Mouse (Mus musculus) retina, adult 2 months (tissue): ENCODE measurements around the gene Slfn5.
"Not testable (repeated sequence)": the region's sequence is repeated elsewhere in the genome, so short reads cannot be mapped to it uniquely, and the experiment has no call there.

Source experiments
- DNase-seq: peaks from one replicate; pipeline ENCODE4 v3.0.0-alpha.2; 2012; ENCODE audit warnings: low read depth, low spot score

The Slfn5 gene

DNA sequence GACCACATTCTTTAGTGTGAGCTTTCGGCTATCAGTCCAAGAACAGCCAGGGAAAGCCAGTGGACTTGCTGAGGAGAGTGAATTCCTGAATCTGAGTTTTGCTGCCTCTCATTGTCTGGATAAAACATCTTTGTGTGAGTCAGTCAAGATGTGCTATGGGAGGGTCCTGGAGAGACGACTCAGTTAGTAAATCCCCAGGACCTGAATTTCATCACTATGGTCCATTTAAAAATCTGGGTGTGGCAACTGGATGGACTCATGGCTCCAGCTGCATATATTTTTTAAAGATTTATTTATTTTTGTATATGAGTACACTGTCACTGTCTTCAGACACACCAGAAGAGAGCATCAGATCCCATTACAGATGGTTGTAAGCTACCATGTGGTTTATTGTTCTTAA lies 5.5 kb upstream of the Slfn5 start:
- DNase-seq, result no peak

DNA sequence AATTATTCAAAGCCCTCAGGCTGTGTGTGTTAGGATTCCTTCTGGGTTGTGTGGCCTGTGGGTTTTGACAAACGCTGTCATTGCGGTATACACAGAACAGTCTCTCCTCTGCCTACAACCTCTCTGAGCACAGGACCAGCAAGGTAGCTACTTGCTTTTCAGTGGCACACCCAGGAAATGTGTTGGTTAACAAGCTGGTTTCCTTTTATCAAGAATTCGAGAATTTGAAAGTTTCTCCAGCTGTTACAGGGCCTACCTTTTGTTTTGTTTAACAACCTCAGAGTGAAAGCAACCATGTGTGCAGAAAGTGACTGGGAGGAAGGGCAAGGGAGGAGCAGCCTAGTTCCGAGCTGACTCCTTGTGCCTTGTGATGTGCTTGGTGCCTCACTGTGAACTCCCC lies 3.7 kb upstream of the Slfn5 start:
- no peak for DNase-seq

DNA sequence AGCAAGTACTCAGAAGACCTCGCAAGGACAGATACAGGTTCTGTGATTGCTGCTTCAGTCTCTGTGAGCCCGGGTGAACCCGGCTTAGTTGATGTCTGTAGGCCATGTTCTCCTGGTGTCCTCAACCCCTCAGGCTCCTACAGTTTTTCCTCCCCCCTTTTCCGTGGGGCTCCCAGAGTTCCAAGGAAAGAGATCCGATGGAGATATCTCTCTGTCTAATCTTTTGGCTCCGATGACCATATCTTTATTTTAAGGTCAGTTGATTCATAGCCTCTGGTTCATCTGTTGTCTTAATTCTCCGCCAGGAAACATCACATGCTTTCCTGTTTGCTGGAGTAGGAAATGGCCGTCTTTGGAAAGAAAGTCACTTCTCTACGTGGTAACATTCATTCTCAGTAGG lies 2.1 kb upstream of the Slfn5 start:
- no peak for DNase-seq

DNA sequence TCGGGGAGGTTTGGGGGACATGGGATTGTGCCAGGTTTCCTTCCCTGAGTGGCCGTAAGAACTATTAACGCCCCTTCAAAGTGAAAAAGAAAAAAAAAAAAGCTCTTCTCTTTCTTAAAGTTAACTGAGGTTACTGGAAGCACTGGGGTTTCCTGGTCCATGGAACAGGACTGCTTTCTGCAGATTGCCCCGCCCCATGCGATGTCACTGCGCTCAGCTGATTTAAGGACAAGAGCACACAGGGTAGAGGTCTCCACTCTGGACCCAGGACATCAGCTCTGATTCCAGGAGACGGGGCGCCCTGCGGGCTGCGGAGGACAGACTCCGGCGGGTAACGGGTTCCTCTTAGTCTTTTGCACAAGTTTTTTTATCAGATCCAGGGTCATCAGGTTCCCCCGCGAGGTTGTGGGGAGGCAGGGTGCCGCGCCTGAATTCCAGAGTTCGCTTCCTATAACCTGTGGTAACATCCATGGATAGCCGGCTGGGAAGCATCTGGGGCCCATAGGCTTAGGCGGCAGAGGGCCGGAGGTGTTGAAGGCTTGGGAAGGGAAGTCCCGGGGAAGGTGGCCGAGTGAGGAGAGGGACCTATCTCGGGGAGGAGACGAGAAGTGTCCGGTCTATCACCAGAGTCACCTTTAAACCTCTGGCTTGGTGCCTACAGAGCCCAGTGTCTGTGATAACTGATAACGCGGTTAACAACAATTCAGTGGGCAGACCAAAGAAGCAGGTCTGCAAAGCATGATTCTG lies 889 bp downstream of the Slfn5 start:
- no peak for DNase-seq

DNA sequence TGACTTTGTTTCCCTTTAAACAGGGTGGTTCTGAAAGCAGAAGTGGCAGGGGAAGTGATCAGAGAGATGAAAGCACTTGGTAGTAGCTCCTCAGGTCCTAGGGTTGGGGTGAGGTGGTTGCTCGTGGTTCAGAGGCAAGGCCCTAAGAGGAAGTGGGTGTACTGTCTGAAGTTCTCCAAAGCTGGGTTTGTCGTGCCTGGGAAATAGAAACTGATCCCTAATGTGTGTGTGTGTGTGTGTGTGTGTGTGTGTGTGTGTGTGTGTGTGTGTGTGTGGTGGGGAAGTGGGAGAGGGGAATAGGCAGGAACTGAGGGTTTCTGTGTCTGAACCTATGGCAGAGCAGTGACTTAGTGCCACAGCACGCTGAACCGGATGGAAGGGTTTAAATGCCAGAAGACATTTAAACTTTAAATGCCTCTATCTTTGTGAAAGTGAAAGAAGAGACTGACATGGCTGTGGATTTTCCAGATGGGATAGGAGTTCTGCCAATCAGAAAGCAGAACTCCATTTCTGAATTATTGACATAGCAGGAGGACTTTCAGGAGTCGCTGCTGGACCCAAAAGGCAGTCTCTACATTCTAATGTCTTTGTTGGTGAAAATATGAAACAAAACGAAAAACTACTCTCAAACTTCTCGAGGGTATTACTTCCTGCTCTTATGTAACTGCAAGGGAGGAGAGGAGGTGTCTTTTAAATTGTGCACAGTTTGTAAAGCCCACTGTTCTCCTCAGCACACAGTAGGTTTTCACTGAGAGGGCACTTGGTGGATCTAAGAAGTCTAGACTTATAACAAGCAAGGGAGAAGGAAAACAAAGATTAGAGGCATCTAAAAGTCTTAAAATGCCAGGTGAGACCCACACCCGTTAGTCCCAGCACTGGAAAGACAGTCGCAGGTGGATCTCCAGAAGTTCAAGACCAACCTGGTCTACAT lies 1.7 kb downstream of the Slfn5 start:
- DNase-seq, result no peak

DNA sequence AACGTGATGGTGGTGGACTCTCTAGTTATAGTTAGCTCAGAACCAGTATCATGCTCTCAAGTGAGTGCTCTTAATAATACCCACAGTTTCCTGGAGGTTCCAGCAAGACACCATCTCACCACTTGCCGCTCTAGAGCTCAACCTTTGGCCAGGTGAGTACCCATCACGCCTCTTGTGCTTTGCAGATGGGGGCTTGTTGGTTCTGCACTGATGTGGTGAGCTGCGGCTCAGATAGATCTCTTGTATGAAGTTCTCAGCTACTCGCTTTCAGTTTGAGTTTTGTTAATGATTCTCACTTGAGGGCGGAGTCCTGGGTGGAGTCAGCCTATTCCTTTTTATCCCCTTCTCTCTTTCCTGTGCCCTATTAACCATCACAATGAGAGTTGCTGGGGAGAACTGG lies 3.5 kb downstream of the Slfn5 start:
- DNase-seq, result no peak

DNA sequence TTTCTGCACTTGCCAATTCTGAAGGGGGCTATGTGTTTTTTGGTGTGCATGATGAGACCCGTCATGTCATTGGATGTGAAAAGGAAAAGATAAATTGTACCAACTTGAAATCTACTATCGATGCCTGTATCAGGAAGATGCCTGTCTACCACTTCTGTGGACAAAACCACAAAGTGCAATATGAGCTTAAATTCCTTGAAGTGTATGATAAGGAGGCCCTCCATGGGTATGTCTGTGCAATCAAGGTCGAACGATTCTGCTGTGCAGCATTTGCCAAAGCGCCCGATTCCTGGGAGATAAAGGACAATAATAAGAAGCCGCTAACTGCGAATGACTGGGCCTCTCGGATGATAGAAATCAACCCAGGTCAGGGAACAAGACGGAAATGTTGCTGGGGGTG lies 5.8 kb downstream of the Slfn5 start:
- no peak for DNase-seq

DNA sequence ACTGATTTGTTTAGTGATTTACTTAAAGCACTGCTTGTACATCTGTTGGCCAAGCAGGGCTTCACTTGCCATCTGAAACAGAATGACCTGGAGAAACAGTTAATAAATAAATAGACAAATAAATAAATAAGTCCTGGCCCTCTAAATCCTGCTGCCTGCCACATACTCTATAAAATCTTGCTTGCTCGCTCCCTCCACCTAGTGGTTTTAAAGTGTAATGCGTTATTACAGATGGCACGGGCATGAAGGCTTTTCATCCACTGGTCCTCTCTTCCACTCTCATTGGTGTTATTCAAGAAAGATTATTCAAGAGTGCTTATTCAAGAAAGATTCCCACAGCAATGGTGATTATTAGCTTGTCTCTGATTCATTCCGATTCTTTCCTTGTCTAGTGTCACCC lies 8.5 kb downstream of the Slfn5 start:
- DNase-seq, result no peak

DNA sequence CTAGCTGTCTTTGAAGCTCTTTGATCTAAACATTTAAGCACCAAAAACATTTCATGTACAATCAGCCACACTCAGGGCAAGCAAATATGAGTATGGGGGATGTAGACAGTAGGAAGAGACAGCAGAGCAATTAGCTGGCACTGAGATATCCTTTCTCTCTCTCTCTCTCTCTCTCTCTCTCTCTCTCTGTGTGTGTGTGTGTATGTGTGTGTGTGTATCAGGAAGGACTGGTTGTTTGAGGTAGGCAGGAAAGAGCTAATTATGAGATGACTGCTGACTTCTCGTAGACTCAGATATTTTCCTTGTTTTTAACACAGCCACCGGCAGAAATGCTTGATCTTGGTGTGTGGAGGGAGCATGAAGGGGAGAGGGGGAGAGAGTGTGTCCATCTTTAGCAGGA lies 10.6 kb downstream of the Slfn5 start:
- DNase-seq, result no peak

DNA sequence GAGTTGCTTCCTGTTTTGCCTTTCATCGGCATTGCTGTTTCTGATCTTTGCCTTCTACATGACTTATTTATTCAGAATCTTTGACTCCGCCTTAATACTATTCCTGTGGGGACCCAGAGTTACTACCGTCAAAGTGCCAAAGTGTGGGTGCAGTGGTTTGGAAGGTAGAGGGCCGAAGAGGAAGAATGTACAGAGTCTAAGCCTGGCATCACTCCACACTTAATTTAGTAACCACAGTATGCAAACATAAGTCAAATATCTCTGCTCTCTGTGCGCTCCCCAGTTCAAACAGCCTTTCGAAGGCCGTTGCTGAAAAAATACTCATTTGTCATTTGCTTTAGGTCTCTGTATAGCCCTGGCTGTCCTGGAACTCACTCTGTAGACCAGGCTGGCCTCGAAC lies 11.1 kb downstream of the Slfn5 start:
- DNase-seq, result no peak

DNA sequence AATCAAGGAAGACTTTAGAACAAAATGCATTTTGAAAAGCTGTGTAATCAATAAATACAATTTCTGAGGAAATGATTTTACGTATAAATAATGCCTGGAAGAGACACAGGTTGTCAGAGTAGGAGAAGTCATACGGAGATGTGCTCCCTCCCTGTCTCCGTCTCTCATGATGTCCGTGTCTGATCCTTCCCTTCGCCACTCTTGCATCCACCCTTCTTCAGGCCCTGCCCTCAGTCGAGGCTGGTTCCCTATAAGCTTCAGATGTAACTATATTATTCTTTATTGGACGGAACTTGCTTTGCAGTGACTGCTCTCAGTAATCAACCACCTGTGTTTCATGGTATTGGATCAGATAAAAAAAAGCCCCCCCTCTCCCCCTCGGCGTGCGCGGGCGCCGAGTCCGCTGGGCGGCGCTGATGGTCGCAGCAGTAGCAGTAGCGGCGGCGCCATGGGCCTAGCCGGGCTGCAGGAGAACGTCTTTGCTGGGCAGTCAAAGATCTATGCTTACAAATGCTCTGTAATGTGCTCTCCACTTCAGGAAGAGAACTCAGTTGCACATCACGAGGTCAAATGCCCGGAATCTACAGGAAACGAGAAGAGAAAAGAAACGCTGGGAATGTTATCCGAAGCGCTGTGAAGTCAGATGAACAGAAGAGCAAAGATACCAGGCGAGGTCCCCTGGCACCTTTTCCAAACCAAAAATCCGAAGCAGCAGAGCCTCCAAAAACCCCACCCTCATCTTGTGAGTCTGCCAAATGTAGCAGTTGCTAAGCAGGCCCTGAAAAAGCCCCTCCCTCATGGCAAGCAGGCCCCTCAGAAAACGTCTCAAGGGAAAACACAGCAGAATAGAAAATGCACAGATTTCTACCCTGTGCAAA lies 19.8 kb downstream of the Slfn5 start:
- DNase-seq, result no peak

DNA sequence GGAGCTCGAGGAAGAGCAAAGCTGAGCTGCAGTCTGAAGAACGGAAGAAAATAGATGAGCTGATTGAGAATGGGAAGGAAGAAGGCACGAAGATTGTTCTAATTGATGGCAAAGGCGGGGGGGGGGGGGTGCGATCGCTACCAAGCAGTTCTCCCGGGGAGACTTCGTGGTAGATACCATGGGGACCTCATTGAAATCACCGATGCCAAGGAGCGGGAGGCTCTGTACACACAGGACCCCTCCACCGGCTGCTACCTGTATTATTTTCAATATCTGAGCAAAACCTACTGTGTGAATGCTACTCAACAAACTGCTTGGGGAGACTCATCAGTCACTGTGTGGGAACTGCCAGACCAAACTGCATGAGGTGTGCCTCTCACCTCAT lies 20.4 kb downstream of the Slfn5 start:
- DNase-seq, result no peak

DNA sequence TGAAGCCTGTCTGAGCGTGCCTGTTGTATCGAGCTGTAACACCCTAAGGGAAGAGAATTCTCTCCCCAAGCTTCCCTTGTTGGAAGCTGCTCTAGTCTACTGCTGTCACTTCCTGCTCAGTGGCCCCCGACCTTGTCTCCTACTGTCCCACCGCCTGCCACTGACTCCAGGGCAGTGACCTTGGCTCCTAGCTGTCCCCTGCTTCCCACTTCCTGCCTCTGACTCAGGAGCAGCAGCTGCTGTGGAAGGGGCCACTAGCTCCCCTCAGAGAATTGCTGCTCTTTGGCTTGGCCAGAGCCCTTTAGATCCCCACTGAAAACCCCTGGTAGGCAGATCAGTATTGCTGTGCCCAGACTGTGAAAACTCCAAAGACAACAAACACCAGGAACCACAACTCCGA lies 22.8 kb downstream of the Slfn5 start:
- no peak for DNase-seq

DNA sequence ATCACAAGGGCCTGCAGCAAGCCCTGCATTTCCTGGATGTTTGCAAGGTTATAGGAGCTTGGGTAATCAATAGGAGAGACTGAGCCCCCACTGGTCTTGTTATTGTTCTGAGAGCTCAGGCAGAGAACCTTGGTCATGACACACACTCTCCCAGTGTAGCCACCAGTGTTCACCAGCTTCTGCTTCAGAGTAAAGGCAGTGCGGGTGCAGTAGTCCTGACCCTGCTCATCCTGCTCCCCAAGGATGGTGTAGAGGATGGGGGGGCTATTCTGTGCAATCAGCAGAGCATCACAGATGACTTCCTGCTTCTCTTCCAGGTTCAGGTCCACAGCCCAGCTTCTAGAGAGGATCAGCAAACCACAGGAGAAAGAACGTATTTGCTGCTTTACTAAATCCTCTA lies 31.3 kb downstream of the Slfn5 start:
- DNase-seq, result not testable (repeated sequence)

DNA sequence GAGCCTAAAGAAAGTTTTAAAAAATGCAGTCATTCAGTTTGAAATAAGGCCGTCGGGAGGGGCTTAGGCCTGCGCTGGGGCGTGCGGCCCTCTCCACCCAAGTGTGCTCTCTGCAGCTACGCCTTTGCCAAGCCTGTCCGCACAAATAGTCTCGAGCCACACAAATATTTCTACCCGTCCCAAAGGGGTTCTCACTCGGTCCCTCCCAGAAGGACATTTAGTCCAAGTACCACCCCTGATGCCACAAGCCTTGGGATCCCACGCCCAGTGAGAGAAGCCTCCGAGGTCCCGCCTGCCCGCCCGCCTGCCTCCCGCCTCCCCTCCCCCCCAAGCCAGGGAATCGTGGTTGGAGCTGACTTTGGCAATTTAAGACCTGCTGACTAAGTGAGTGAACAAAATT lies 32.0 kb downstream of the Slfn5 start:
- DNase-seq, result no peak

DNA sequence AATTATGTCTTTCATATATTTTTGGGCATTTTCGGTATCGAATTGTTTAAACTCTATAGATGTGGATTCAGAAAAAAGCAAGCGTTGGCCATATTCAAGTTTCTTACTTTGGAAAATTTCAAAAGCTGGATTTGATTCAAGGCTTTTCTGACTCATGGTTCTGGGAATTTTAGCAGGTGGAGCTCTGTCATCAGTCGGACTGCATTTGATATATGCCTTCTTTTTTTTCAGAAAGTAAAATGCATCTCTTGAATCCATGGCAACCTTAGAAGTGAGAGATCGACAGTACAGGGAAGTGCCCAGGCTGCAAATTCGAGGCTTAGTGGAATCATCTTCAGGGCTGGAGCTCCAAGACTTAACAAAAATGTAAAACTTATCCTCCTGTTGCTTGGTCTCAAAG lies 36.5 kb downstream of the Slfn5 start:
- DNase-seq, result no peak

DNA sequence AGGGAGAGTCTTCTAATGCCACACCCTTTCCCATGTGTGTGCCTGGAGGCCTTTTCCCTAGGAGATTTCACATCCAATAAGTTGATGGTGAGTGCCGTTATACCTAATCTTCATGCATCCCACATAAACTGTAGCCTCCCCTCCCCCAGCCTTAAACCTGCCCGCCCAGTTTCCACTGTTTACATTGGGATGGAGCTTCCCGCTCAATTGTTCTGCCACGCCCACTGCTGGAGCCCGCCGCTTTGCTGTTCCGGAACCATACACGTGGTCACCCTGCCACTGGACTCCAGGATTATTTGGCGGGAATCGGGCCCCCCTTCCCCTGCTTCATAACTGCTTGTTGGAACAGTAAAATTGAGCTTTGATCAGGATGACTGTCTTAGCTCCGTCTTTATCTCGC lies 38.2 kb downstream of the Slfn5 start:
- DNase-seq, result no peak

DNA sequence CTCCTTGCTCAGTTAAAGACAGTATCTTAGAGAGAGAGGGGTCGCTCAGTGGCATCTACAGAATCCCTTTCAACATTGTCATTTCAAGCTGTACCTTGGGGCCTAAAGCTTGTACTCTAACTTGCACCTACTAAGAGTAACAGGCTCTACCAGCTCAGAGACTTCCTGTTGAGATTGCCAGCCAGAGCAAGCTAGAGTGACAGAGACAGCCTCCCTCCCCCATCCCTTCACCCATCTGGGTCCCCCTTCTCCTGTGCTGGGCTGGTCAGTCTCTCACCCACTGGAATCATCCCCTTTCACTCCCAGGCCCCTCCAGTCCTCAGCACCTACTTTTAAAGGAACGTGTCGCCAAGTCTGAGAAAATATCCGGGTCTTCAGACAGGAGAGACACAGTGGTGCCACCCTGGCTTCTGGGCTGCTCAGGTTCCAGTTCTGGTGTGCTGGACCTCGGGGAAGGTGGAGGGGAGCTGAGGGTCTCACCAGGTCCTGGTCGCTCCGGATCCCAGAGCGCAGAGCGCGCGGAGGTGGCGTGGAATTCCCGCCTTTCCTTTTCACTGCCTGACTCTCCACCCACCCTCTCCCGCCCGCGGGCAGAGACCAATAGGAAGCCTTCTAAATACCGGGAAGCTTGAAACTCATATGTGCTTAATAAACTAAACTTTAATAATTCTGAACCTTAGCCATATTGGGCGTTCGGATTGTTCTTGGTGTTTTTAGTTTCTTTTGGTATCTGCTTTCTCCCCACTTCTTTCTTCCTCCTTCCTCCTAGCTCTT lies 39.6 kb downstream of the Slfn5 start:
- DNase-seq, result not testable (repeated sequence)

DNA sequence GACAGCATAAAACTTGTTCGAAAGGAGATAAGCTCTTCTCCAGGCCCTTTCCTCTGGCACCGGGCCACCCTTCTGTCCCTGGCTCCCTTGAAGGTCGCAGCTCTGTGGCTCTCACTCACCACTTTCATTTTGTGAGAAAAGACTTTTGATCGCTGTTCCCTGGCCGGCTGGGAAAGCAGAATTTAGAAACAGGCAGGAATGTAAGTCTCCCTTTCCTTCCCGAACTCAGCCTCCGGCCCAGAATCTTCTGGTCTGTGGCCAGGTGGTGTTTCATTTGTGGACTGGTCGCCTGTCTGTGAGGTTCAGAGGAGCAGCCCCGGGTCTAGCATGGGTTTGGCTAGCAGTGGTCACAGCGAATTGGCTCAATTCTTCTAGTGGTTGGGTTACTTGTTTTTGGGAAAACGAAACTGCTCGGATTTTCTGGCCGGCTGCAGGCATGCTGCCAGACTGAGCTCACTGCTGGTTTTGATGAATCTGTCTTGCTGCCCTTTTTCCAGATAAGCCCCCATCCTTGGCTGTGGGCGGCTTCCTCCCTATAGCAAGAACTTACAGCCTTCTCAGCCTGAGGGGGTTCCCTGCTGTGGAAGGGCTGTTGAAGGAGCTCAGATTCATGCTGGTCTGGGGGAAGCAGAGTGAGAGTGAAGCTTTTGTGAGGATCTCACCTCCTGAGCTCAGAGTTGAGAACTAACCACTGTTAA lies 40.5 kb downstream of the Slfn5 start, which contains the start of gene Slfn9:
Gene Slfn9 (minus strand): TSS at position 362 of the 698 bp plus-strand sequence.
- DNase-seq, result no peak

DNA sequence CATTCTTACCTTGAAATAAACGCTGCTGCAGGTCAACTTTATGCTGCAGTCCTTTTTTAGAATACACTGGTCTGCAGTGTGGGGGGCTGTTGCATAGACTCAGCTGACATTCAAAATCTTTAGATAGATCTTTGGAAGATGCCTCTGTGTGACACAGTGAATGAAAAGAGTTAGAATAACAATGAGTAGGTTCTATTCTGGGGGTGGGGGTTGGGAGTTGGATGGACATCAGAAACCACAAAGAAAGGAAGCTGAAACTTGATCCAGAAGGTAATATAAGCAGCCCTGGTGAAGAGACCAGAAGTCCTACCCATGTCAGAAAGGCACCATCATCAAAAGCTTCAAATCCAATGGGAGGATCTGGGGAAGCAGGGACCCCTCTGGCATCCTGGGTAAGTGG lies 62.2 kb downstream of the Slfn5 start:
- DNase-seq, result no peak
